21 mouse cellular contexts compared by ENCODE assay signal in genomic region chr1:19107801-19108200, GRCm38 (mm10). TPM values are rescaled to one million over a fixed set of nuclear protein-coding genes. Genes with fewer than 3 reads are reported as not detected.
"Had no signal": no experiment of that assay in that cellular context is flagged by ENCODE, and none has a peak within 500 bp of the region (broad histone marks: within the 10 kb centered on the region; RNA-seq: fewer than 3 reads in every experiment).

No protein-coding gene starts in this region.

- DNase-seq: kidney, adult 8-10 months; kidney, postnatal 25 days; layer of hippocampus, postnatal 36 days; lung, embryonic 14.5 days; lung, postnatal 10 days; retina, postnatal 1 day; right cerebral cortex, postnatal 4 days; spleen, adult 18-20 months; thymus, postnatal 4 days had no signal

- H3K9me3 ChIP-seq: limb, embryonic 15.5 days; liver, embryonic 12.5 days; megakaryocyte, embryonic 14.5 days; neural tube, embryonic 12.5 days; stomach, embryonic 15.5 days had no signal

- H3K36me3 ChIP-seq: limb, embryonic 15.5 days; liver, embryonic 12.5 days; neural tube, embryonic 12.5 days; stomach, embryonic 15.5 days had no signal

- H3K4me3 ChIP-seq: limb, embryonic 15.5 days; liver, embryonic 12.5 days; megakaryocyte, embryonic 14.5 days; neural tube, embryonic 12.5 days; stomach, embryonic 15.5 days had no signal

- H3K4me2 ChIP-seq: limb, embryonic 15.5 days; liver, embryonic 12.5 days; lung, embryonic 14.5 days; neural tube, embryonic 12.5 days; stomach, embryonic 15.5 days had no signal

- ATAC-seq: intestine, postnatal 0 days; liver, embryonic 12.5 days had no signal

- H3K9ac ChIP-seq: limb, embryonic 15.5 days; liver, embryonic 12.5 days; lung, embryonic 14.5 days; neural tube, embryonic 12.5 days; stomach, embryonic 15.5 days had no signal

- H3K27ac ChIP-seq: limb, embryonic 15.5 days; liver, embryonic 12.5 days; macrophage; neural tube, embryonic 12.5 days; stomach, embryonic 15.5 days had no signal

- H3K4me1 ChIP-seq: limb, embryonic 15.5 days; liver, embryonic 12.5 days; megakaryocyte, embryonic 14.5 days; neural tube, embryonic 12.5 days; stomach, embryonic 15.5 days had no signal

RNA-seq across cellular contexts. Expression of gene Tfap2d, which starts 5.0 kb away (rescaled TPM):
- polyA plus RNA-seq: intestine, postnatal 0 days; kidney, embryonic 16.5 days; limb, embryonic 11.5 days; limb, embryonic 15.5 days; liver, embryonic 12.5 days; liver, embryonic 16.5 days; lung, embryonic 14.5 days; macrophage; neural tube, embryonic 12.5 days; testis, adult 2 months; thymus, postnatal 0 days had no signal
